45 mouse cellular contexts compared by ENCODE assay signal in genomic region chr3:54714253-54714652, GRCm38 (mm10). TPM values are rescaled to one million over a fixed set of nuclear protein-coding genes. Genes with fewer than 3 reads are reported as not detected.
"Had no signal": no experiment of that assay in that cellular context is flagged by ENCODE, and none has a peak within 500 bp of the region (broad histone marks: within the 10 kb centered on the region; RNA-seq: fewer than 3 reads in every experiment).

Gene Gm21958, minus strand, starts transcription at chr3:54714353.

- H3K4me3 ChIP-seq: heart, embryonic 12.5 days; heart, embryonic 13.5 days; heart, embryonic 15.5 days; hindbrain, embryonic 10.5 days; hindbrain, embryonic 12.5 days; hindbrain, embryonic 13.5 days; hindbrain, embryonic 15.5 days; intestine, embryonic 15.5 days; kidney, embryonic 15.5 days; layer of hippocampus, adult 2 months; left cerebral cortex, adult 2 months had no signal

- DNase-seq: heart, postnatal 14 days; heart, postnatal 36 days; heart, postnatal 4 days; kidney, adult 11 months; kidney, adult 18-20 months; kidney, adult 2 months; kidney, adult 8-10 months; kidney, adult 9 months; kidney, postnatal 10 days; kidney, postnatal 14 days; kidney, postnatal 25 days; kidney, postnatal 36 days; kidney, postnatal 4 days; layer of hippocampus, adult 9-11 months; layer of hippocampus, postnatal 36 days had no signal

- H3K4me1 ChIP-seq: heart, embryonic 12.5 days; heart, embryonic 13.5 days; heart, embryonic 15.5 days; hindbrain, embryonic 10.5 days; hindbrain, embryonic 12.5 days; hindbrain, embryonic 13.5 days; hindbrain, embryonic 15.5 days; intestine, embryonic 15.5 days; kidney, embryonic 15.5 days had no signal

- H3K27ac ChIP-seq: heart, embryonic 13.5 days; heart, embryonic 15.5 days; hindbrain, embryonic 10.5 days; hindbrain, embryonic 12.5 days; hindbrain, embryonic 13.5 days; hindbrain, embryonic 14.5 days; hindbrain, embryonic 15.5 days; hindbrain, postnatal 0 days; intestine, embryonic 15.5 days; kidney, embryonic 15.5 days; kidney, postnatal 0 days; layer of hippocampus, adult 2 months; left cerebral cortex, adult 2 months had no signal

RNA-seq across cellular contexts. Expression of gene Gm21958, which starts in this region (rescaled TPM):
- total RNA-seq: heart, postnatal 14 days; heart, postnatal 25 days; heart, postnatal 36 days; heart, postnatal 4 days; hematopoietic stem cell, adult 5-6 weeks; hindbrain, postnatal 0 days; layer of hippocampus, adult 18-20 months; layer of hippocampus, adult 2 months; layer of hippocampus, adult 8-10 months; layer of hippocampus, postnatal 10 days; layer of hippocampus, postnatal 14 days; layer of hippocampus, postnatal 25 days; layer of hippocampus, postnatal 36 days; left cerebral cortex, adult 18-20 months; left cerebral cortex, adult 2 months; left cerebral cortex, adult 8-10 months had no signal
- polyA plus RNA-seq: heart, embryonic 16.5 days; heart, postnatal 0 days; hindbrain, embryonic 11.5 days; hindbrain, embryonic 14.5 days; hindbrain, postnatal 0 days; intestine, embryonic 15.5 days; intestine, embryonic 16.5 days; intestine, postnatal 0 days; kidney, adult 2 months; kidney, embryonic 16.5 days; large intestine, adult 2 months had no signal
